Mouse (Mus musculus): ENCODE data around the gene Retsat.

DNA sequence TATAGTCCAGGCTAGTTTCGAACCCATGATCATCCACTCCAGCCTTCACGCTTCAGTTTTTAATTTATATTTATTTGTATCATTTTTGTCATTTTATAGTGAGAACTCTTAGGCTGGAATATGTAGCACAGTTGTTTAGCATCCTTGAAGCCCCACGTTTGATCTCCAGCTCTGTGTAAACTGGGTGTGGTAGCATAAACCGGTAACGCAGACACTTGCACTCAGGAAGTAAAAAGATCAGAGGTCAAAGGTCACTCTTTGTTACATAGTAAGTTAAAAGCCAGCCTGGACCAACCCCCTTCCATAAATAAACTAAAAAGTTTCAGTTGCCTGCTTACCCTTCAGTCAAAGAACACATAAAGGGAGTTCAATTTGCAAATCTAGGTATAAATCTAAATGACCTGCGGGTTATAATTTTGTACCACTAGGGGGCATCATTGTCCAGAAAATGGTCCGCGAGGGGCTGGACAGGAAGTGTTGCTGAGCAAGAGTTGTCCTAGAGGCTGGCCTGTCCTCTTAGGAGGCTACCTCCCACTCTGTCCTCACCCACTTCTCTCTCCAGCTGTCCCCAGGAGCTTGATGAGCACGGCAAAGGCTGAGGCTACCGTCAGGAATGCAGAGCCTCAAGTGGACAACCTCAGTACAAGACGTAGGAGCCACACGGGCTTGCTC, 37.6 kb downstream of the Retsat start:
- no peak for TF ChIP-seq USF1 (IDR thresholded peaks at IDR 0.05; ENCODE audit: low read depth)
- no peak for TF ChIP-seq CTCF (IDR thresholded peaks at IDR 0.05; ENCODE audit: control insufficient read depth, insufficient read depth, insufficient read length)
